Mouse (Mus musculus) MEL (cell line): ENCODE measurements around the gene Jam2. TPM values are rescaled to one million over a fixed set of nuclear protein-coding genes. Genes with fewer than 3 reads are reported as not detected.

Source experiments
- DNase-seq: peaks from one replicate; pipeline ENCODE4 v3.0.0; 2011; ENCODE audit warnings: low read depth, low spot score
- H3K27ac ChIP-seq: 2 replicates; pipeline ENCODE4 v1.5.1; 2012; ENCODE audit warnings: low read depth, mild to moderate bottlenecking, control low read depth, low read length, moderate library complexity; ENCODE audit not compliant: control insufficient read depth
- H3K27me3 ChIP-seq, 2 experiments: fragments of 150-350 bp in 1 of 2; sonication (generic) in 1 of 2; 2 replicates each; pipeline ENCODE4 v1.6.1; 2012; ENCODE audit warnings: low read length in 2 of 2, mild to moderate bottlenecking in 2 of 2, improper control_type of control experiment in 1 of 2, moderate library complexity in 1 of 2; ENCODE audit not compliant: insufficient read depth in 2 of 2, control insufficient read depth in 1 of 2
- H3K36me3 ChIP-seq, 2 experiments: 2 replicates each; pipeline ENCODE4 v1.6.1; 2012 to 2014; ENCODE audit warnings: low read length in 2 of 2, improper control_type of control experiment in 1 of 2, inconsistent platforms in 1 of 2, mild to moderate bottlenecking in 1 of 2; ENCODE audit not compliant: insufficient read depth in 2 of 2, control insufficient read depth in 1 of 2
- H3K4me1 ChIP-seq, 2 experiments: fragments of 150-350 bp in 1 of 2; sonication (generic) in 1 of 2; 2 replicates each; pipeline ENCODE4 v1.6.1; 2012; ENCODE audit warnings: low read length in 2 of 2, improper control_type of control experiment in 1 of 2, mild to moderate bottlenecking in 1 of 2; ENCODE audit not compliant: insufficient read depth in 2 of 2, control insufficient read depth in 1 of 2
- H3K4me3 ChIP-seq, 2 experiments: fragments of 150-350 bp in 1 of 2; sonication (generic) in 1 of 2; 2 replicates each; pipeline ENCODE4 v1.5.1; 2012; ENCODE audit warnings: low read depth in 2 of 2, low read length in 2 of 2, mild to moderate bottlenecking in 2 of 2, moderate library complexity in 2 of 2, control low read depth in 1 of 2, improper control_type of control experiment in 1 of 2; ENCODE audit not compliant: control insufficient read depth in 1 of 2, insufficient read depth in 1 of 2
- H3K79me2 ChIP-seq: 2 replicates; pipeline ENCODE4 v1.6.1; 2012; ENCODE audit warnings: mild to moderate bottlenecking, low read length, moderate library complexity; ENCODE audit not compliant: control insufficient read depth, poor library complexity, insufficient read depth
- H3K9ac ChIP-seq: 2 replicates; pipeline ENCODE4 v1.6.1; 2012; ENCODE audit warnings: low read depth, mild to moderate bottlenecking, control low read depth, low read length, moderate library complexity; ENCODE audit not compliant: control insufficient read depth, poor library complexity, severe bottlenecking
- H3K9me3 ChIP-seq: fragments of 150-350 bp; sonication (generic); replicated peaks from 2 replicates; pipeline ENCODE4 v1.6.1; 2012; ENCODE audit warnings: mild to moderate bottlenecking, low read length, improper control_type of control experiment, moderate library complexity; ENCODE audit not compliant: insufficient read depth
- BHLHE40 ChIP-seq: IDR thresholded peaks from 2 replicates; pipeline ENCODE4 v1.6.1; 2012; ENCODE audit warnings: low read depth, mild to moderate bottlenecking, inconsistent platforms, low read length, improper control_type of control experiment, borderline replicate concordance
- CHD2 ChIP-seq: IDR thresholded peaks from 2 replicates; pipeline ENCODE4 v1.6.1; 2011; ENCODE audit warnings: low read length, improper control_type of control experiment
- CTCF ChIP-seq, 3 experiments: IDR thresholded peaks in 2 of 3; conservative IDR thresholded peaks in 1 of 3; 2 replicates each; pipeline ENCODE4 v1.5.1; 2011 to 2012; ENCODE audit warnings: low read length in 3 of 3, low read depth in 2 of 3, mild to moderate bottlenecking in 2 of 3, improper control_type of control experiment in 1 of 3, inconsistent platforms in 1 of 3, mixed read lengths in 1 of 3, moderate library complexity in 1 of 3; ENCODE audit not compliant: control insufficient read depth in 1 of 3, insufficient read depth in 1 of 3, poor library complexity in 1 of 3, severe bottlenecking in 1 of 3
- E2F4 ChIP-seq: IDR thresholded peaks from 2 replicates; pipeline ENCODE4 v1.6.1; 2011; ENCODE audit warnings: low read depth, low read length, improper control_type of control experiment, borderline replicate concordance
- ELF1 ChIP-seq: IDR thresholded peaks from 2 replicates; pipeline ENCODE4 v1.6.1; 2014; ENCODE audit warnings: low read depth, mild to moderate bottlenecking, inconsistent platforms, low read length, improper control_type of control experiment, moderate library complexity
- EP300 ChIP-seq, 2 experiments: IDR thresholded peaks; 2 replicates each; pipeline ENCODE4 v1.6.1; 2011; ENCODE audit warnings: improper control_type of control experiment in 2 of 2, low read length in 2 of 2, low read depth in 1 of 2, mild to moderate bottlenecking in 1 of 2
- GATA1 ChIP-seq: IDR thresholded peaks from 2 replicates; pipeline ENCODE4 v1.6.1; 2011; ENCODE audit warnings: low read depth, low read length, improper control_type of control experiment
- HCFC1 ChIP-seq: IDR thresholded peaks from 2 replicates; pipeline ENCODE4 v1.6.1; 2012; ENCODE audit warnings: low read depth, mild to moderate bottlenecking, inconsistent platforms, low read length, improper control_type of control experiment, moderate library complexity
- KAT2A ChIP-seq: conservative IDR thresholded peaks from 2 replicates; pipeline ENCODE4 v1.6.1; 2012; ENCODE audit warnings: low read depth, low read length, improper control_type of control experiment, inconsistent platforms
- MAFK ChIP-seq: IDR thresholded peaks from 2 replicates; pipeline ENCODE4 v1.6.1; 2011; ENCODE audit warnings: low read depth, mild to moderate bottlenecking, low read length, improper control_type of control experiment, borderline replicate concordance
- MXI1 ChIP-seq: IDR thresholded peaks from 2 replicates; pipeline ENCODE4 v1.6.1; 2011; ENCODE audit warnings: mild to moderate bottlenecking, low read depth, low read length, improper control_type of control experiment
- NELFE ChIP-seq: IDR thresholded peaks from 2 replicates; pipeline ENCODE4 v1.6.1; 2011; ENCODE audit warnings: low read depth, low read length, improper control_type of control experiment
- NRF1 ChIP-seq: IDR thresholded peaks from 2 replicates; pipeline ENCODE4 v1.6.1; 2014; ENCODE audit warnings: low read depth, mild to moderate bottlenecking, inconsistent platforms, low read length, improper control_type of control experiment, moderate library complexity; ENCODE audit not compliant: poor library complexity, insufficient read depth, severe bottlenecking
- POLR2A ChIP-seq, 2 experiments: IDR thresholded peaks; 2 replicates each; pipeline ENCODE4 v1.6.1; 2011 to 2012; ENCODE audit warnings: low read length in 2 of 2, mild to moderate bottlenecking in 2 of 2, control low read depth in 1 of 2, improper control_type of control experiment in 1 of 2, low read depth in 1 of 2, moderate library complexity in 1 of 2; ENCODE audit not compliant: control insufficient read depth in 1 of 2, insufficient read depth in 1 of 2, poor library complexity in 1 of 2
- RCOR1 ChIP-seq: IDR thresholded peaks from 2 replicates; pipeline ENCODE4 v1.6.1; 2012; ENCODE audit warnings: low read depth, mild to moderate bottlenecking, inconsistent platforms, low read length, improper control_type of control experiment
- SIN3A ChIP-seq: IDR thresholded peaks from 2 replicates; pipeline ENCODE4 v1.6.1; 2012; ENCODE audit warnings: low read length, improper control_type of control experiment, inconsistent platforms
- SMC3 ChIP-seq: IDR thresholded peaks from 2 replicates; pipeline ENCODE4 v1.6.1; 2011; ENCODE audit warnings: low read depth, low read length, improper control_type of control experiment
- TAL1 ChIP-seq: IDR thresholded peaks from 2 replicates; pipeline ENCODE4 v1.6.1; 2012; ENCODE audit warnings: mild to moderate bottlenecking, inconsistent platforms, low read length, moderate library complexity, mixed read lengths
- TBP ChIP-seq: IDR thresholded peaks from 2 replicates; pipeline ENCODE4 v1.8.0; 2011; ENCODE audit warnings: low read depth, low read length, improper control_type of control experiment
- TCF12 ChIP-seq: IDR thresholded peaks from 2 replicates; pipeline ENCODE4 v1.6.1; 2014; ENCODE audit warnings: low read depth, mild to moderate bottlenecking, inconsistent platforms, low read length, improper control_type of control experiment, moderate library complexity
- USF1 ChIP-seq: IDR thresholded peaks from 2 replicates; pipeline ENCODE4 v1.6.1; 2014; ENCODE audit warnings: low read depth, mild to moderate bottlenecking, inconsistent platforms, low read length, improper control_type of control experiment, moderate library complexity
- ZKSCAN1 ChIP-seq: IDR thresholded peaks from 2 replicates; pipeline ENCODE4 v1.6.1; 2012; ENCODE audit warnings: low read depth, mild to moderate bottlenecking, inconsistent platforms, low read length, improper control_type of control experiment, moderate library complexity
- ZMIZ1 ChIP-seq: IDR thresholded peaks from 2 replicates; pipeline ENCODE4 v1.6.1; 2012; ENCODE audit warnings: low read depth, mild to moderate bottlenecking, inconsistent platforms, low read length, improper control_type of control experiment, moderate library complexity
- ZNF384 ChIP-seq: IDR thresholded peaks from 2 replicates; pipeline ENCODE4 v1.6.1; 2012; ENCODE audit warnings: low read depth, mild to moderate bottlenecking, inconsistent platforms, low read length, improper control_type of control experiment
- polyA plus RNA-seq, 2 experiments: library from polyadenylated mRNA; stranded (reverse) in 1 of 2; unstranded in 1 of 2; fragments of >175 nt in 1 of 2; fragments of >200 nt in 1 of 2; gene quantifications; 2 replicates each; pipeline versions ENCODE4 v1.2.1 to v1.2.4; 2012; ENCODE audit warnings: low replicate concordance in 2 of 2, low read depth in 1 of 2; ENCODE audit not compliant: insufficient read length in 2 of 2, insufficient read depth in 1 of 2, missing spikeins in 1 of 2
- total RNA-seq: library from RNA; depleted of rRNA; stranded (reverse); fragments of 300-350 nt; gene quantifications from 2 replicates; pipeline ENCODE4 v1.2.3, GENCODE M21; 2012

Gene Jam2
- total and polyA plus RNA-seq, 3 experiments = 0.01 to 0.04 TPM; not detected in 1

GRCm38 (mm10) chr16:84873805-84874204 lies 99.9 kb downstream of the Jam2 start:
- H3K4me3 ChIP-seq = no peak overlapping the region
- H3K9ac ChIP-seq = no peak overlapping the region
- H3K4me1 ChIP-seq = no peaks in the 10 kb centered on the region; a peak in 1 of 4 replicates
- no peak overlapping the region for H3K27ac ChIP-seq
- no peak for DNase-seq
- no peaks in the 10 kb centered on the region for H3K79me2 ChIP-seq
- no peaks in the 10 kb centered on the region for H3K36me3 ChIP-seq
- no peak for TF ChIP-seq E2F4
- no peak for TF ChIP-seq RCOR1
- TF ChIP-seq MAFK = no peak
- TF ChIP-seq TBP = no peak
- TF ChIP-seq NELFE = no peak
- no peak for TF ChIP-seq NRF1
- TF ChIP-seq ELF1 = no peak
- TF ChIP-seq GATA1 = no peak
- no peak for TF ChIP-seq ZNF384
- no peak for TF ChIP-seq USF1
- no peak for TF ChIP-seq TCF12
- TF ChIP-seq KAT2A = no peak
- H3K27me3 ChIP-seq = no peaks in the 10 kb centered on the region; a peak in 1 of 4 replicates
- no peaks in the 10 kb centered on the region for H3K9me3 ChIP-seq

DNA sequence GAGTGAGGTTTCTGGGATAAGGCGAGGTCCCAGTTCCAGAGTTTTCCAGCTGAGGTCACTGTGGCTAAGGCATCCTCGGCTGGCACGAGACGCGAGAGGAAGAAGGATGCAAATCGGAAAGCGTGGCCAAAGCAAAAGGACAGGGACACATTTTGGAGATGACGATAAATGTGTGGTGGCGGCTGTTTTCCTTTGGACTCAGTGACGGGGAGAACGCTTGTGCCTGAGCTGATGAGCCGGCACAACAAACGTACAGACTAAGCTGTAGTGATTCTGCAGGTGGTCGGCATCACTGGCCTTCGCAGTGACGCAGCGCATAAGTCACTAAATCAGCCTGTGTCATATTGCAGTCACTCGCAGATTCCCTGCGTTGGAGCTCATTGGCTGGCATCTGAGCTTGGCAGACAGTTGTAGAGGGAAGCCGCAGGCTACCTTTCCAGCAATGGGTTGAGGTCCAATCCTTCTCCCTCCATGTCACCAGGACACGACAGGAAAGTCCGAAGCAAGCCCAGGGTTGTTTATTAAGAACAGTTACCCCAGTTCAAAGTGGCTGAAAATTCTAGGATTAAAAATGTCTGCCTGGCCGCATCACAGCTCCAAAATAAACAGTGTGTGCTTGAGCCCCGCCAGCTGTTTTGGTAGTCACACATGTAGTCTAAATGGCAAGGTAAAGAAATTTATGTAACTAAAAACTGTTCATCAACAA lies 101.2 kb downstream of the Jam2 start:
- no peak for TF ChIP-seq EP300 (IDR thresholded peaks at IDR 0.05; ENCODE audit: low read depth in 1 of 2, low read length in 2 of 2)
- TF ChIP-seq POLR2A (IDR thresholded peaks at IDR 0.05; ENCODE audit: control insufficient read depth in 1 of 2, insufficient read depth in 1 of 2, low read depth in 1 of 2, low read length in 2 of 2, poor library complexity in 1 of 2) = no peak
- no peak for TF ChIP-seq ZKSCAN1
- TF ChIP-seq MXI1 = no peak
- TF ChIP-seq ZMIZ1 = no peak
- TF ChIP-seq KAT2A = no peak
- no peak for TF ChIP-seq SIN3A
- no peak for TF ChIP-seq NRF1
- no peak for TF ChIP-seq TAL1
- TF ChIP-seq CTCF (IDR thresholded peaks at IDR 0.05 in 2 of 3, conservative IDR thresholded peaks at IDR 0.05 in 1 of 3; ENCODE audit: control insufficient read depth in 1 of 3, insufficient read depth in 1 of 3, low read depth in 2 of 3, low read length in 3 of 3, poor library complexity in 1 of 3, severe bottlenecking in 1 of 3) = no peak
- no peak for TF ChIP-seq CHD2
- TF ChIP-seq HCFC1 = no peak
- no peak for TF ChIP-seq E2F4
- no peak for TF ChIP-seq ELF1
- TF ChIP-seq BHLHE40 = no peak
- no peak for TF ChIP-seq SMC3
- TF ChIP-seq, all 39 proteins: peak for 0
- Histone ChIP-seq H3K4me3 (no peak overlapping the region), H3K79me2 (no peaks in the 10 kb centered on the region), H3K27ac (no peak overlapping the region), H3K4me1 (peaks cover 0 to 5% of the 10 kb centered on the region in 2 experiments; a peak in 2 of 4 replicates), H3K27me3 (no peaks in the 10 kb centered on the region; a peak in 1 of 4 replicates), H3K9me3 (no peaks in the 10 kb centered on the region), H3K9ac (no peak overlapping the region), H3K36me3 (peaks cover 0 to 2% of the 10 kb centered on the region in 2 experiments; a peak in 1 of 4 replicates)
- DNase-seq = no peak
